Mouse (Mus musculus) brain, embryonic 14.5 days (tissue): ENCODE measurements around the gene Angptl6.

Source experiments
- CTCF ChIP-seq: fragments of 200-500 bp; IDR thresholded peaks from 2 replicates; pipeline ENCODE4 v1.5.1; 2012; ENCODE audit warnings: inconsistent platforms, mild to moderate bottlenecking, moderate library complexity, borderline replicate concordance; ENCODE audit not compliant: insufficient read depth, insufficient read length; ENCODE audit errors: extremely low read depth
- POLR2A ChIP-seq: fragments of 200-500 bp; IDR thresholded peaks from 2 replicates; pipeline ENCODE4 v1.6.1; 2012; ENCODE audit warnings: mild to moderate bottlenecking, inconsistent platforms, borderline replicate concordance; ENCODE audit not compliant: poor library complexity, insufficient read depth, insufficient read length, severe bottlenecking; ENCODE audit errors: extremely low read depth

- TF ChIP-seq POLR2A = no peak
- TF ChIP-seq CTCF = no peak
Observed at GRCm38 (mm10) chr9:20834881-20835280, 44.6 kb downstream of the Angptl6 start.
